Mouse (Mus musculus) skeletal muscle tissue, adult 2 months (tissue): ENCODE results near the gene Abca14.

Source experiments
- DNase-seq: peaks from one replicate; pipeline ENCODE4 v3.0.0-alpha.2; 2012; ENCODE audit warnings: low read depth, low spot score

Gene Abca14

GRCm38 (mm10) chr7:120203789-120204188 lies at the start of gene Abca14:
Gene Abca14, plus strand, starts transcription at chr7:120203961.
- DNase-seq, result peak; percentile 34

GRCm38 (mm10) chr7:120156841-120157409 lies 46.8 kb upstream of the Abca14 start:
- no peak for DNase-seq

- no peak for DNase-seq
These were observed 46.1 kb upstream of the Abca14 start for GRCm38 (mm10) chr7:120157575-120158061.

GRCm38 (mm10) chr7:120158121-120158613 lies 45.6 kb upstream of the Abca14 start:
- DNase-seq, result no peak

GRCm38 (mm10) chr7:120163581-120164251 lies 40.0 kb upstream of the Abca14 start:
- DNase-seq, result no peak

GRCm38 (mm10) chr7:120172188-120172700 lies 31.5 kb upstream of the Abca14 start:
- no peak for DNase-seq

GRCm38 (mm10) chr7:120173603-120174244 lies 30.0 kb upstream of the Abca14 start, which contains the start of gene Anks4b:
Gene Anks4b, plus strand, starts transcription at chr7:120173858.
- DNase-seq, result no peak

GRCm38 (mm10) chr7:120174723-120175504 lies 28.8 kb upstream of the Abca14 start:
- no peak for DNase-seq

- no peak for DNase-seq
These were observed 26.1 kb upstream of the Abca14 start for GRCm38 (mm10) chr7:120177611-120178010.

- no peak for DNase-seq
These were observed 24.8 kb upstream of the Abca14 start for GRCm38 (mm10) chr7:120178935-120179334.

- DNase-seq, result no peak
These were observed 23.2 kb upstream of the Abca14 start for GRCm38 (mm10) chr7:120180547-120180946.

GRCm38 (mm10) chr7:120181401-120182230 lies 22.1 kb upstream of the Abca14 start:
- DNase-seq, result no peak

- no peak for DNase-seq
These were observed 20.9 kb upstream of the Abca14 start for GRCm38 (mm10) chr7:120182891-120183290.

GRCm38 (mm10) chr7:120188946-120189345 lies 14.8 kb upstream of the Abca14 start:
- DNase-seq, result no peak

GRCm38 (mm10) chr7:120189369-120190149 lies 14.2 kb upstream of the Abca14 start:
- DNase-seq, result no peak

- no peak for DNase-seq
These were observed 13.6 kb upstream of the Abca14 start for GRCm38 (mm10) chr7:120190150-120190665.

- DNase-seq, result no peak
These were observed 11.6 kb upstream of the Abca14 start for GRCm38 (mm10) chr7:120192207-120192606.

- no peak for DNase-seq
These were observed 10.9 kb upstream of the Abca14 start for GRCm38 (mm10) chr7:120192816-120193215.

GRCm38 (mm10) chr7:120195207-120195606 lies 8.6 kb upstream of the Abca14 start:
- no peak for DNase-seq
